Mouse (Mus musculus) embryonic facial prominence, embryonic 14.5 days (tissue): ENCODE measurements at regions not wholly inside any gene's neighbourhood (a gene's known extent, or its start where the extent isn't known, plus 50 kb on each side); places are given as distances from the start of the nearest gene placed in this dataset.
A peak's percentile ranks its signal among the peaks of the same experiment; 100 is the strongest.
"Not testable (repeated sequence)": the region's sequence is repeated elsewhere in the genome, so short reads cannot be mapped to it uniquely, and the experiment has no call there.

Source experiments
- ATAC-seq: fragments of 200-750 bp; cut with Nextera tagmentation; 2 replicates; pipeline ENCODE4 v1.8.0; 2017; ENCODE audit warnings: low read depth, moderate number of reproducible peaks, moderate TSS enrichment
- DNase-seq: peaks from one replicate; pipeline ENCODE4 v3.0.0-alpha.2; 2015; ENCODE audit warnings: low spot score
- H3K27ac ChIP-seq: fragments of 300-500 bp; sonication (generic); replicated peaks from 2 replicates; pipeline ENCODE4 v1.5.1; 2014; ENCODE audit warnings: low read depth, mild to moderate bottlenecking, low read length, moderate library complexity
- H3K27me3 ChIP-seq: fragments of 300-500 bp; sonication (generic); replicated peaks from 2 replicates; pipeline ENCODE4 v1.6.1; 2014; ENCODE audit warnings: low read length; ENCODE audit not compliant: control insufficient read depth, insufficient read depth
- H3K36me3 ChIP-seq: fragments of 300-500 bp; sonication (generic); 2 replicates; pipeline ENCODE4 v1.6.1; 2014; ENCODE audit warnings: low read length, mixed read lengths; ENCODE audit not compliant: control insufficient read depth, insufficient read depth
- H3K4me1 ChIP-seq: fragments of 300-500 bp; sonication (generic); 2 replicates; pipeline ENCODE4 v1.6.1; 2014; ENCODE audit warnings: antibody characterized with exemption, low read length; ENCODE audit not compliant: control insufficient read depth, insufficient read depth
- H3K4me2 ChIP-seq: fragments of 300-500 bp; sonication (generic); 2 replicates; pipeline ENCODE4 v1.6.1; 2014; ENCODE audit warnings: low read depth, mild to moderate bottlenecking, low read length, moderate library complexity, mixed read lengths
- H3K4me3 ChIP-seq: fragments of 300-500 bp; sonication (generic); 2 replicates; pipeline ENCODE4 v1.5.1; 2014; ENCODE audit warnings: low read depth, mild to moderate bottlenecking, low read length
- H3K9ac ChIP-seq: fragments of 300-500 bp; sonication (generic); 2 replicates; pipeline ENCODE4 v1.6.1; 2014; ENCODE audit warnings: low read depth, mild to moderate bottlenecking, low read length, moderate library complexity, mixed read lengths
- H3K9me3 ChIP-seq: fragments of 300-500 bp; sonication (generic); 2 replicates; pipeline ENCODE4 v1.6.1; 2016; ENCODE audit warnings: low read length; ENCODE audit not compliant: control insufficient read depth
- WGBS: fragments of 180-500 bp; shearing (Covaris S2); extraction: QIAGEN DNeasy Blood & Tissue Kit; methylation state at CpG from one replicate; pipeline ENCODE4 v1.1.7; 2014; 5-methylcytosine and 5-hydroxymethylcytosine counted together

- Histone ChIP-seq H3K9ac (no peak overlapping the region), H3K4me2 (no peak overlapping the region), H3K27me3 (no peaks in the 10 kb centered on the region), H3K27ac (no peak overlapping the region), H3K4me1 (no peaks in the 10 kb centered on the region), H3K36me3 (no peaks in the 10 kb centered on the region), H3K9me3 (no peaks in the 10 kb centered on the region), H3K4me3 (no peak overlapping the region)
- no peak for DNase-seq
- no peak for ATAC-seq
- WGBS: 61% methylated on average over 2 of the region's 2 CpGs
Measured at GRCm38 (mm10) chr3:11094804-11095203, 759.3 kb upstream of the Gm38303 start.

- Histone ChIP-seq H3K9me3 (no peaks in the 10 kb centered on the region), H3K36me3 (no peaks in the 10 kb centered on the region), H3K4me1 (no peaks in the 10 kb centered on the region), H3K27me3 (no peaks in the 10 kb centered on the region), H3K27ac (no peak overlapping the region), H3K4me2 (no peak overlapping the region), H3K9ac (no peak overlapping the region), H3K4me3 (no peak overlapping the region)
- no peak for ATAC-seq
- 60% methylated on average over 3 of the region's 3 CpGs for WGBS
- DNase-seq: no peak
Measured at GRCm38 (mm10) chr3:11094138-11094537, 758.7 kb upstream of the Gm38303 start.

GRCm38 (mm10) chr3:11083291-11083690 lies 747.8 kb upstream of the Gm38303 start:
- H3K4me2 ChIP-seq: no peak overlapping the region
- H3K4me3 ChIP-seq: no peak overlapping the region
- no peaks in the 10 kb centered on the region for H3K36me3 ChIP-seq
- 44% methylated on average over 2 of the region's 2 CpGs for WGBS
- H3K4me1 ChIP-seq: no peaks in the 10 kb centered on the region
- ATAC-seq: no peak
- H3K27me3 ChIP-seq: no peaks in the 10 kb centered on the region
- H3K9me3 ChIP-seq: no peaks in the 10 kb centered on the region
- no peak overlapping the region for H3K9ac ChIP-seq
- no peak for DNase-seq
- no peak overlapping the region for H3K27ac ChIP-seq

GRCm38 (mm10) chr3:11074012-11074411 lies 738.5 kb upstream of the Gm38303 start:
- H3K9ac ChIP-seq: no peak overlapping the region
- no peak overlapping the region for H3K4me3 ChIP-seq
- H3K4me1 ChIP-seq: no peaks in the 10 kb centered on the region
- H3K9me3 ChIP-seq: no peaks in the 10 kb centered on the region
- ATAC-seq (no peak), DNase-seq (no peak)
- no peaks in the 10 kb centered on the region for H3K27me3 ChIP-seq
- H3K27ac ChIP-seq: no peak overlapping the region
- H3K36me3 ChIP-seq: no peaks in the 10 kb centered on the region
- no peak overlapping the region for H3K4me2 ChIP-seq
- WGBS: 83% methylated on average over 4 of the region's 4 CpGs

GRCm38 (mm10) chr3:11034995-11035769 lies 699.7 kb upstream of the Gm38303 start:
- ATAC-seq: no peak
- Histone ChIP-seq H3K4me2 (no peak overlapping the region), H3K9me3 (no peaks in the 10 kb centered on the region), H3K9ac (no peak overlapping the region), H3K36me3 (no peaks in the 10 kb centered on the region), H3K27me3 (no peaks in the 10 kb centered on the region), H3K4me1 (no peaks in the 10 kb centered on the region), H3K4me3 (no peak overlapping the region), H3K27ac (no peak overlapping the region)
- 77% methylated on average over 7 of the region's 7 CpGs for WGBS
- no peak for DNase-seq

DNA sequence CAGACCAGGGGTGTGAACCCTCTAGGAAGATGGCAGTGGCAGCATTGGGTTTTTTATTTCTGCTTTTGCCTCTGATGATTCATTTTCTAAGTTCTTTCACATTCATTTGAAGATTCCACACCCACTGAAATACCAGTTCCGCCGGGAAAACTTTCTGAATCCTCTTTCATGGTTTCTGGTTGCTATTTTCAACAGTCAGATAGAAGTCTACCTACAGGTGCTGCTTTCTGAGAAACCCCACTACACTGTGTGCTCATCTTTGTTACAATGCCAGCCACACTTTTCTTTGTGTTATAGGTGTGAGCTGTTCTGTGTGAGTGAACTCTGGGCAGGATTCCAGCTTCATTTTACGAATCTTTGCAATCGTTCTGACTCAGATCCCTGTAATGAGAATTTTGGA lies 694.5 kb upstream of the Gm38303 start:
- no peak overlapping the region for H3K4me2 ChIP-seq
- H3K27ac ChIP-seq: no peak overlapping the region
- ATAC-seq (no peak), DNase-seq (peak; percentile 4)
- no peaks in the 10 kb centered on the region for H3K27me3 ChIP-seq
- H3K4me1 ChIP-seq: no peaks in the 10 kb centered on the region
- no peak overlapping the region for H3K9ac ChIP-seq
- no peaks in the 10 kb centered on the region for H3K9me3 ChIP-seq
- WGBS: 75% methylated on average over 4 of the region's 4 CpGs
- H3K36me3 ChIP-seq: no peaks in the 10 kb centered on the region
- no peak overlapping the region for H3K4me3 ChIP-seq

- Histone ChIP-seq H3K27ac (no peak overlapping the region), H3K27me3 (no peaks in the 10 kb centered on the region), H3K4me2 (no peak overlapping the region), H3K36me3 (no peaks in the 10 kb centered on the region), H3K4me1 (no peaks in the 10 kb centered on the region), H3K4me3 (no peak overlapping the region), H3K9me3 (no peaks in the 10 kb centered on the region), H3K9ac (no peak overlapping the region)
- DNase-seq: no peak
- no peak for ATAC-seq
- 71% methylated on average over 3 of the region's 3 CpGs for WGBS
Measured at GRCm38 (mm10) chr3:11024422-11024821, 688.9 kb upstream of the Gm38303 start.

DNA sequence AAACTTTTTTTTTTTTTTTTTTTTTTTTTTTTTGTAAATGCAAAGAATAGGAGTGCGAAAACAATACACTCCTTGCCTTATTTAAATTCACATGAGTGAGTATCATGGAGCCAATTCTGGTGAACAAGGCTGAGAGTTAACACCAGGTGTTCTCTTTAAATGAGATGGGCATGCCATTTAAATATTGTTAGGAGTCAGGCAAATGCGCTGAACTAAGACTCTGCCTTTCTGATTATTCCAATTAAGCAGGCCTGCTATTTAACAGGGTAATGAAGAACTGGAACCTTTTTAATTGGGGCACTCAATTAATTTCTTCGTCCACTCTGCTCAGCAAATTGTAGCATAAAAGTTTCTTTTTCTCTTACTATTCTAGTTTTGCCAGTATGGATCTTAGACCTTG lies 684.6 kb upstream of the Gm38303 start:
- Histone ChIP-seq H3K4me2 (no peak overlapping the region), H3K9me3 (no peaks in the 10 kb centered on the region), H3K9ac (no peak overlapping the region), H3K27me3 (no peaks in the 10 kb centered on the region), H3K27ac (no peak overlapping the region), H3K4me3 (no peak overlapping the region), H3K4me1 (no peaks in the 10 kb centered on the region), H3K36me3 (no peaks in the 10 kb centered on the region)
- 81% methylated on average over 3 of the region's 3 CpGs for WGBS
- no peak for ATAC-seq
- DNase-seq: no peak

DNA sequence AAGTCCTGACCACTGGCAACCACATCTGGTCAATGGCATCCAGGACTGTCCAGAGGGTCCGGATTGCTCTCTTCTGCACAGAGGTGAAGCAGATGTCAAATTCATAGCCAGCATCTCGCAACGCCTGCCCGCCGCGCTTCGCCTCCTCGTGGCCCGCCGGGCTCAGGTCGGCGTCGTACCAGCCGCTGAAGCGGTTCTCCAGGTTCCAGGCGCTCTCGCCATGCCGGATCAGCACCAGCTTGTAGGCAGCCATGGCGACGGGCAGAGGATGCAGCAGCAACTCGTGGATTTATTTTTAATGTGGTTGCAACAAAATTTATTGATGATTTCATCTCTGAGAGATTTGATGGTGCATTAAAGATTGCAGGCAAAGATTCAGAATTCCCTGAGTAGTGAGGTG lies 679.4 kb upstream of the Gm38303 start:
- not testable (repeated sequence) for H3K4me3 ChIP-seq, H3K27ac ChIP-seq, H3K36me3 ChIP-seq, H3K4me1 ChIP-seq, ATAC-seq, DNase-seq, H3K9ac ChIP-seq, H3K9me3 ChIP-seq, H3K27me3 ChIP-seq, H3K4me2 ChIP-seq
- WGBS: 88% methylated on average over 5 of the region's 21 CpGs
